Mouse (Mus musculus) ES-Bruce4 (cell line): ENCODE measurements around the gene Prdm10.

Experiments
- CTCF ChIP-seq: IDR thresholded peaks from one replicate; pipeline ENCODE4 v1.8.1; 2011; ENCODE audit warnings: low read depth, low read length
- POLR2A ChIP-seq: IDR thresholded peaks from one replicate; pipeline ENCODE4 v1.8.1; 2011; ENCODE audit warnings: low read length; ENCODE audit not compliant: insufficient read depth

DNA sequence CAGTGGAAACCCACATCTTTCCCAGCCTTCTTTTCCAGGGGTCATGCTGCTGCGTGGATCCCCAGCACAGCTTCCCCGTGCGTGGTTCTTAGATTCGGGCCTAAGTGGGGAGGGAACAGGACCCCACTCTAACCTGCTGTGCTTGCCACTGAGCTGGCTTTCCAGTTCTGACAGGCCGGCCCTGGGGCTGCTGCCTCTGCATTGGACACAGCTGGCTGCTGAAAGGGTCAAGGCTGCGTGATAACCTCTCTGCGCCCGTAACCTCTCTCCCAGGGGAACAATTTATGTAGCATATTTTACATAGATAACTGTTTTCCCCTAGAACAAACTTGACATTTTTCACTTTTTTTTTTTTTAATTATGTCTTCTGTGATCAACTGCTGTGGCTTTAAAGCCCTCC is 84.7 kb downstream of the Prdm10 start:
- TF ChIP-seq CTCF (no peak), POLR2A (no peak)
